8 mouse cellular contexts compared by ENCODE assay signal in genomic region chr1:143803537-143803936, GRCm38 (mm10). TPM values are rescaled to one million over a fixed set of nuclear protein-coding genes. Genes with fewer than 3 reads are reported as not detected.
DNase-seq lines count a peak whose midpoint lies in the region; ATAC-seq lines count a peak whose summit lies in the region.

No protein-coding gene starts in this region.

- ATAC-seq in frontal cortex, adult (ENCODE audit: low TSS enrichment), result peak; percentile 96

- intact Hi-C loops in left cerebral cortex, postnatal 14 days (cut with DNase I), result loop anchor here (2.0 to 5.0 kb wide), 3 partner anchors 203 to 579 kb away; no protein-coding TSS in a partner anchor

- no peak for DNase-seq in frontal cortex, postnatal 10 days (ENCODE audit: low spot score in 2 of 2)
- peak; percentile 7 to 51 for DNase-seq in spleen, postnatal 36 days (ENCODE audit: low spot score in 2 of 2)
- DNase-seq in spleen, postnatal 10 days (ENCODE audit: low spot score in 2 of 2), result no peak
- peak; percentile 16 for DNase-seq in fat pad, adult 2 months (ENCODE audit: extremely low read depth, low read depth, low spot score)
- DNase-seq in left cerebral cortex, postnatal 14 days (ENCODE audit: low spot score in 2 of 2), result peak; percentile 69 to 86
- DNase-seq in natural killer cell, adult 2 months (ENCODE audit: low spot score in 2 of 2), result peak; percentile 2 to 31
- no peak for DNase-seq in yolk sac, embryonic 10.5 days (ENCODE audit: low spot score)

RNA-seq across cellular contexts. Expression of gene Uchl5, which starts 26.5 kb away (rescaled TPM):
- total RNA-seq in left cerebral cortex, postnatal 14 days (2021), result 10 to 100 TPM; 35.5 to 36.2 TPM

RNA-seq across cellular contexts. Expression of gene Trove2, which starts 26.7 kb away (rescaled TPM):
- 10 to 100 TPM; 26.7 to 27.7 TPM for total RNA-seq in left cerebral cortex, postnatal 14 days (2021)

Comparison
In these comparisons a context has a peak if more than half of its experiments do, and no peak if none do; other contexts are left out.
1. DNase-seq: peak in spleen, postnatal 36 days (2 of 2), fat pad, adult 2 months (single experiment), left cerebral cortex, postnatal 14 days (2 of 2) and natural killer cell, adult 2 months (2 of 2); none in frontal cortex, postnatal 10 days (0 of 2), spleen, postnatal 10 days (0 of 2) and yolk sac, embryonic 10.5 days (single experiment).